Mouse (Mus musculus): ENCODE measurements at regions not wholly inside any gene's neighbourhood (a gene's known extent, or its start where the extent isn't known, plus 50 kb on each side); places are given as distances from the start of the nearest gene placed in this dataset.

DNA sequence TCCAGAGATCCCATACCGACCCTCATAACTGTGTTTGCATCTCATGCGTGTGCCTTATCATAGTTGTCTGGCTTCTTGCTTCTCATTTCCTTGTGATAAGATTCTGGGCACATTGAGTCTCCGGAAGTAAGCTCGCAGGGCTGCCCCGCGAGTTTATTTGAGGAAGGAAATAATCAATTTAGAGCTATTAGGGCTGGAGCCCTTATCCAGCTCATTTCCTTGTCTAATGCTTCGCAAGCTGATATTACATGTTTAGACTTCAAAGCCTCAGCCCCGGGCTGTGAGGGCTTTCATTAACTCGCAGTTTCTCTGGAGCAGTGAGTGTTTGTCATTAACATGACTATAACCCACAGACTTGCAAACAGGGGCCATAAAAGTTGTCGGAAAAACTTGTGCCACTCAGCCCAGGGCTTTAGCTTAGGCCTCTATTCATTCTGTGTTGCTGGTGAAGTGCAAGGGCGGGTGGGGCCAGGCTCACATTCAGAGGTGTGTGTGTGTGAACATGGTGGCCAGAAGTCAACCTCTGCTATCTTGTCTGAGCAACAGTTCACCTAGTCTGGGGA, 251.0 kb upstream of the Gm5148 start:
- no peak for ATAC-seq (replicated peaks; ENCODE audit: insufficient number of reproducible peaks, low FRiP score, low TSS enrichment, poor library complexity, severe bottlenecking)

GRCm38 (mm10) chr3:37972931-37973330, 248.6 kb upstream of the Gm5148 start:
- ATAC-seq (replicated peaks; ENCODE audit: insufficient number of reproducible peaks, low FRiP score, low TSS enrichment, poor library complexity, severe bottlenecking) = no peak

DNA sequence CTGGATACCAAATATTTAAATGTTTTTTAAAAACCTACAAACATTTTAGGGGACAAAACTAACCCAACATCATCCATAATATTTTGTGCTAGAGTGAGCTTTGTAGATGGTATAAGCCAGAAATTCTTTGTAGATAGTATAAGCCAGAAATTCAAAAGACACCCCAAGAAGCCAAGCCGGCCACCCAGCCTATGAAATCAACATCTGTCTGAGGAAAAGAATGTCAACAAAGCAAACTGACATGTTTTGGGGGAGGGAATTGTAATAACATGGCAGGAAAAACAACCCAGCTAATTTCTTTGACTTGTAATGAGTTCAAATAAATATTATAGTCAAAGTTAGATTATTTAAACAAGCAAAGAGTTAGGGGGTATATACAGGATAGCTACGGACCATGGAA, 246.9 kb upstream of the Gm5148 start:
- no peak for ATAC-seq (replicated peaks; ENCODE audit: insufficient number of reproducible peaks, low FRiP score, low TSS enrichment, poor library complexity, severe bottlenecking)

DNA sequence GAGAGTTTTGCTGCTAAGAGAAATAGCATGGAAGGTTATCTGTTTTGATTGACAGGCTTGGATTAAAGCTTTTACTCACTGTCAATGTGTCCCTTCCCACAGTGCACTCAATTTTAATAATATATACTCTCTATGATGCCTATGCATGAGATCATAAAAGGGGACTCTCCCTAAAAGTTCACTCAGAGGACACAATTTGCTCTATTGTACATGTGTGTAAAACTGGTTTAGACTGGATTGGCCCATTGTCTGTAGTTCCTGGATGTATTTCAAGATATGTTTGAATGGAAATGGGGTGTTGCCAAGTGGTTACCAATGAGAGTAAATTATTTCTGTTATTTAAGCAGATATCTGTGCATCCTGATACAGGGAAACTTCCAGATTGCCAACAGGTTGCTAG, 244.4 kb upstream of the Gm5148 start:
- ATAC-seq (replicated peaks; ENCODE audit: insufficient number of reproducible peaks, low FRiP score, low TSS enrichment, poor library complexity, severe bottlenecking) = no peak

DNA sequence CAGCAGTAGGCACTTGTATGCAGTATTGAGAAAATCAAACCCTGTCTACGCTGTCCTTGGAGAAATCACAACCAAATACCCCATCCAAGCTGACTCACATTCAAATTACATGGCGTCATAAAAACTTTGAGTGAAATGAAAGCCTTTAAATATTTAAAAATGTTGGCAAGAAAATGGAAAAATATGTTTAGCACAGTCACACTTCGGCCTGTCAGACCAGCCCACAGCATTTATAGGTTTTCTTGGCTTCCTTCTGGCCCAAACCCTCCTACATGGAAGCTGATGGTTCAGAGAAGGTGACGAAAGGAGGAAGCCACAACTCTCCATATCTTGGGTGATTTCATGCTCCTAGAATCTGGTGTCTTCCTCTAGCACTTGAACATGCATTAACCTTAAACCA, 240.9 kb upstream of the Gm5148 start:
- no peak for ATAC-seq (replicated peaks; ENCODE audit: insufficient number of reproducible peaks, low FRiP score, low TSS enrichment, poor library complexity, severe bottlenecking)

- ATAC-seq (replicated peaks; ENCODE audit: insufficient number of reproducible peaks, low FRiP score, low TSS enrichment, poor library complexity, severe bottlenecking) = no peak
Observed at GRCm38 (mm10) chr3:37964083-37964482, 239.8 kb upstream of the Gm5148 start.

GRCm38 (mm10) chr3:37962811-37963210, 238.5 kb upstream of the Gm5148 start:
- ATAC-seq (replicated peaks; ENCODE audit: insufficient number of reproducible peaks, low FRiP score, low TSS enrichment, poor library complexity, severe bottlenecking) = no peak

DNA sequence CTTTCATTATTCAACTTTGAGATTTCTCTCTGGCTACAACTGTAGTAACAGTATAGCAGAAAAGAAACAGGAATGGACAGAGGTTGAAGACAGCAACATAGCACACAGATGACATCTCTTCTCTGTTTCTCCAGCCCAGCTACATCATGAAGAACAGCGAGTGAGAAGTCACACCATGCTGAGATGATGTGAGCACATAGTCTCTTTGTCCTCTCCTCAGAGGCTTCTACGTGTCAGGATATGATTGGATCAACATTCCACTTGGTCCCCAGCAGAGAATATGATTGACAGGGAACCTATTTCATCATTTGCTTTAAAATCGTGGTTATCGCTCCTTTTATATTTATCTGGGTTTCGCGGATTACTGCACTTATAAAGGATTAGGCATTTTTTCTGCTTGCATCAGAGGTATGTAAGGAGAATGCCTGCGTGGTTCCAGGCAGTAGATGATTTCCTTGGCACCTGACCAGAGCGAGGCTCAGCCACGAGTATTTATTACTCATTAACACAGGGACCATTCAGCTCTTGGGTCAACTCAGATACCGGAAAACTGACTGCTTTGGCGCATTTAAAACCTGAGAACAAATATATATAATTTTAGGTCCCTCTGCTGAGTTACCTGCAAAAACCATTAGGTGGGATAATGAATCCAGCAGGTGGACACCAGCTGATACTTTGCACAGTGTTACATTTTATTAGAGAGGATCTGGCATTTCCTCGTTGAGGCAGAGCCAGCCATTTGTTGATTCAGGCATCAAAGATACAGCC, 237.9 kb upstream of the Gm5148 start:
- ATAC-seq (replicated peaks; ENCODE audit: insufficient number of reproducible peaks, low FRiP score, low TSS enrichment, poor library complexity, severe bottlenecking) = no peak

DNA sequence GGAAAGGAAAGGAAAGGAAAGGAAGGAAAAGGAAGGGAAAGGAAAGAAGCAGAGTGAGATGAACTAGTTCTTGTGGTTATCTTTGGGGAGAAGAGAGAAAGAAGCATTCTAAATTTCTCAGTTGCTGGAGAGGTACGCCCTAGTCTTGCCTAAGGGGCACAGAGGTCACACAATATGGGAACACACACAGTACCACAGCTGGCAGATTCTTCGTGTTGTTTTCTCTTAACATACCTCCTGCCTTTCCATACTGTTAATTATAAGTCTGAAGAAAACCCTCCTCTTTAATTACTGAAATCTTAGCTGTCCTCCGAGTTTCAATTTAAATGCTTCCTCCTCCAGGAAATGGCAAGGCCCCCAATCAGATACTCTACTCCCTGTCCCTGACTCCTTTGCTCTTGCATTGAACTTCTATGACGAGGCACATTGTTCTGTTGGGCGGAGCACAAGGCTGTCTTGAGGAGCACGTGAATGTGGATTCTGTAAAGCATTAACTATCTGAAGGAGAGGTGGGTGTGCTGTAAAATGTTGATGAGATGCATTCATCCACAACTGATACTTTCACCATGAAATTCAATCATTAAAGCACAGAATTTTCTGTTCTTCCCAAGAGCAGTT, 234.2 kb upstream of the Gm5148 start:
- ATAC-seq (replicated peaks; ENCODE audit: insufficient number of reproducible peaks, low FRiP score, low TSS enrichment, poor library complexity, severe bottlenecking) = no peak

DNA sequence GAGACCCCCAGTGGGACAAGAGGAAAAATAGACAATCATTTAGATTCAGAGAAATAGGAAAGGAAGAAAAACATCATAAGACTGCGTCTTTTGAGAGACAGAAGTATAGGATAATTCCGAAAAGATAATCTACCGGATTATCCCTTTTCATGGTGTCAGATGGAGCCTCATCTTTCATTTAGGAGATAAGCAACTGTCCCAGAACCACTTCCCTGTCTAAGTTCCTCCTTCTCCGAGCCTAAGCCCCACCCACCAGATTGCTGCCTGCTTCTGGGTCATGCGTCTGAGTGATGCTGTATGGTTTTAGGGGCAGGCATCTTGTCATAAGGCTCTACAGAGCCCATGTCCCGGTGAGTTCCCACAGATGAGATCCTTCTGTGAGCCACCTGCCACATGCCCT, 232.3 kb upstream of the Gm5148 start:
- ATAC-seq (replicated peaks; ENCODE audit: insufficient number of reproducible peaks, low FRiP score, low TSS enrichment, poor library complexity, severe bottlenecking) = no peak

DNA sequence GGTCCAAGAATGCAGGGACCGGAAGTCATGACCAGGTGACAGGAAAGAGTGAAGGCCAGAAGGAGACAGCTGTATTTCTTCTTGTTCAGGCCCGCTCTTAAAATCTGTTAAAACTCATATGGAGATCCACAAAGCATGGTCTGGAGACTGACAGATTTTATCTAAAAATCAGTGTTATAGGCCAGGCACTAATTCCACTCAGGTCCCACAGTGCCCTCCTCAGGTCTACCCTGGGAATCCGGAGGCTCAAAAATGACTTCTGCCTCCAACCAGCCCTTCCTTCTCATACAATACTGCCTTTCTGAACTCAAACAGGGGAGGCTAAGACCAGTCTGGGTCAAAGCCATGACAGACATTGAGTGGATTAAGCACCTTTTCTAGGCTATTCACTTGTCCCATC, 228.6 kb upstream of the Gm5148 start:
- no peak for ATAC-seq (replicated peaks; ENCODE audit: insufficient number of reproducible peaks, low FRiP score, low TSS enrichment, poor library complexity, severe bottlenecking)

- ATAC-seq (replicated peaks; ENCODE audit: insufficient number of reproducible peaks, low FRiP score, low TSS enrichment, poor library complexity, severe bottlenecking) = no peak
Observed at GRCm38 (mm10) chr3:37952251-37952650, 228.0 kb upstream of the Gm5148 start.

DNA sequence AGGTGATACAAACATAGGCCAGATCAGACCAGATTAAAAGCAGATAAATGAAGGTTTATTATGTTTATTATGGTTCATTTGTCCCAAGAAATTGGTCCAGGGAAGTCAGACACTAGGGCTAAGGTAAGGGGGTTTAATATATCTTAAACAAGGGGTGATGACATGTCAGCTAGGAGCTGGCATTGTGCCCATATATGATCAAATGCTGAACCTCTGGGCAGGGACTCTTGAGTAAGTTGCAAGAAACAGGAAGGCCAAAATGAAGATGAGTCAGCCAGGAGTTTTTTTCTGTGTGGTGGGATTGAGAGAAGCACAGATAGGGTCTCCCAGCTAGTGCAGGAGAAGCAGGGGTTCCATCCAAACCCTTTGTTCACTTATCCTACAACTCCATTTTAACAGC, 219.4 kb upstream of the Gm5148 start:
- ATAC-seq (replicated peaks; ENCODE audit: insufficient number of reproducible peaks, low FRiP score, low TSS enrichment, poor library complexity, severe bottlenecking) = no peak

DNA sequence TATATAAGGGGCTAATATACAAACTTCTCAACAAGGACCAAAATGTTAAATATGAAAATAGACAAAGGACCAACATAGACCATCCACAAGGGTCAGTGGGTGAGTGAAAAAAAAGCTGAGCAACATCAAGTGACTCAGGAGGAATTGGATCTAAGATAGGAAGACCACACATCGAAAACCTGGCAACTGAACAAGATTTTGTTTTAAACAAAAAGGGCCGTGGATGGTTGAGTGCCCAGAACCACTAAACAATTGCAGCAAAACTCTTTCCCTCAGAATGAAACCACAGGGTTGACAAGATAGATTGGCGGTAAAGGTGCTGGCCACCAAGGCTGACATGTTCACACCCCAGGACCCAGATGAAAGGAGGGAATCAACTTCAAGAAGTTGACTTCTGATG, 215.7 kb upstream of the Gm5148 start:
- no peak for ATAC-seq (replicated peaks; ENCODE audit: insufficient number of reproducible peaks, low FRiP score, low TSS enrichment, poor library complexity, severe bottlenecking)

DNA sequence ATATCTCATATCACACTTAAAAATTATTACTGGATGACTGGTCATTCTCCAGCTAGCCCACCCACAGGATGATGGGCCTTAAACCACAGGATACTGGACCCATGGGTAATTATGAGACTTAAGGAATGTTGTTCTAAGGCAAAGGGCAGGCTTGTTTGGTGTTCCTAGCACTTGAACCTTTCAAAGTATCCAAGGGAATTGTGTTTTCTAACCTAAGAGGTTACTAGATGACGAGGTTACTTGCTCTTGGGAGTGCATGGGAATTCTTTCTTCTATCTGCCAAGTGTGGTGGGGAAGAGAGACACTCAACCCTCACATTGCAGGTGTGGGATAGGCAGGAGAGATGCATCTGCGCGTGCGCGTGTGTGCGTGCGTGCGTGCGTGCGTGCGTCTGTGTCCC, 214.6 kb upstream of the Gm5148 start:
- ATAC-seq (replicated peaks; ENCODE audit: insufficient number of reproducible peaks, low FRiP score, low TSS enrichment, poor library complexity, severe bottlenecking) = no peak

- no peak for ATAC-seq (replicated peaks; ENCODE audit: insufficient number of reproducible peaks, low FRiP score, low TSS enrichment, poor library complexity, severe bottlenecking)
Observed at GRCm38 (mm10) chr3:37938284-37938596, 213.9 kb upstream of the Gm5148 start.

- no peak for ATAC-seq (replicated peaks; ENCODE audit: insufficient number of reproducible peaks, low FRiP score, low TSS enrichment, poor library complexity, severe bottlenecking)
Observed at GRCm38 (mm10) chr3:37937381-37938283, 213.3 kb upstream of the Gm5148 start.

DNA sequence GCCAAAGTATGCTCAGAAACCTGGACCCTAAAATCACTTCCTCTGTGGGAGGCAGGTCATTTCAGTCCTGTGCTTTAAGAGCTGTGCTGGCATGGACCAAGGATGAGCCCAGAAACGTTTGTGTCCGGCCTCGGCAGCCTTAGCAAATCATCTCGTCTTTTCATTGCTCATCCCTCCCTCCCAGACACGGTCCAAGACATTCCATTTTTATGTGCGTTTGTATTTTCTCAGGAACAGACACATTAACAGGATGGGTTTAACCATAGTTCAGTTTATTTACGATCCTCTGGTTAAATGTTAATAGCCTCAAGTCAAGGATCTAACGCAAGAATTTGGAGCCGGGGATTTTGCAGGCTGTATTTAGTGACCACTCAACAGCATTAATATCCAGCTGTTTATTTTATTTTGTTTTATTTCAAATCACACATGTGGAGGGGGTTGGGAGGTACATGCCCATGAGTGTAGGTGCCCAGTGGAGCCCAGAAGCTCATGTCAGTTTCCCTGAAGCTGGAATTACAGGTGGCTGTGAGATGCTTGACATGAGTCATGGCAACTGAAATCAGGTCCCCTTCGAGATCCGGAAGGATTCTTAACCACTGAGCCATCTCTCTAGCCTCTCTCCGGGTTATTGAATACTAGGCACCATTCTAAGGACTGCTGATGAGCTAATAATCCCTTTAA, 212.1 kb upstream of the Gm5148 start:
- no peak for ATAC-seq (replicated peaks; ENCODE audit: insufficient number of reproducible peaks, low FRiP score, low TSS enrichment, poor library complexity, severe bottlenecking)

All from monocyte, adult 5-6 weeks (primary cell).